Mouse (Mus musculus) neural tube, embryonic 14.5 days (tissue): Measurements from ENCODE around the gene Dnajc6. TPM values are rescaled to one million over a fixed set of nuclear protein-coding genes. Genes with fewer than 3 reads are reported as not detected.
A peak's percentile ranks its signal among the peaks of the same experiment; 100 is the strongest.

Source experiments
- ATAC-seq: fragments of 200-750 bp; cut with Nextera tagmentation; 2 replicates; pipeline ENCODE4 v1.8.0; 2017; ENCODE audit warnings: low read depth, mild to moderate bottlenecking, moderate TSS enrichment, moderate library complexity
- H3K27ac ChIP-seq: fragments of 300-500 bp; sonication (generic); 2 replicates; pipeline ENCODE4 v1.5.1; 2014; ENCODE audit warnings: low read depth, mild to moderate bottlenecking, control low read depth, low read length, moderate library complexity, mixed read lengths
- H3K27me3 ChIP-seq: fragments of 300-500 bp; sonication (generic); 2 replicates; pipeline ENCODE4 v1.6.1; 2014; ENCODE audit warnings: low read length; ENCODE audit not compliant: control insufficient read depth, insufficient read depth
- H3K36me3 ChIP-seq: fragments of 300-500 bp; sonication (generic); 2 replicates; pipeline ENCODE4 v1.6.1; 2014; ENCODE audit warnings: low read length, mixed read lengths; ENCODE audit not compliant: control insufficient read depth, insufficient read depth
- H3K4me1 ChIP-seq: fragments of 300-500 bp; sonication (generic); 2 replicates; pipeline ENCODE4 v1.6.1; 2014; ENCODE audit warnings: low read length; ENCODE audit not compliant: control insufficient read depth, insufficient read depth
- H3K4me2 ChIP-seq: fragments of 300-500 bp; sonication (generic); 2 replicates; pipeline ENCODE4 v1.6.1; 2014; ENCODE audit warnings: mild to moderate bottlenecking, low read depth, low read length, control low read depth
- H3K4me3 ChIP-seq: fragments of 300-500 bp; sonication (generic); 2 replicates; pipeline ENCODE4 v1.5.1; 2014; ENCODE audit warnings: low read depth, low read length, control low read depth, mixed read lengths
- H3K9ac ChIP-seq: fragments of 300-500 bp; sonication (generic); replicated peaks from 2 replicates; pipeline ENCODE4 v1.6.1; 2014; ENCODE audit warnings: low read depth, mild to moderate bottlenecking, control low read depth, low read length, mixed read lengths
- H3K9me3 ChIP-seq: fragments of 300-500 bp; sonication (generic); 2 replicates; pipeline ENCODE4 v1.6.1; 2016; ENCODE audit warnings: low read length; ENCODE audit not compliant: control insufficient read depth
- WGBS: fragments of 180-500 bp; shearing (Covaris S2); extraction: QIAGEN DNeasy Blood & Tissue Kit; methylation state at CpG from one replicate; pipeline ENCODE4 v1.1.7; 2014; 5-methylcytosine and 5-hydroxymethylcytosine counted together
- polyA plus RNA-seq: library from polyadenylated mRNA; unstranded; fragments of >200 nt; fragmentation: Nextera tagmentation; extraction: Ambion mirVana; gene quantifications from 2 replicates; pipeline ENCODE4 v1.2.1, GENCODE M21; 2014

The Dnajc6 gene
- 63.8 and 70.1 TPM in 2 replicates for polyA plus RNA-seq

DNA sequence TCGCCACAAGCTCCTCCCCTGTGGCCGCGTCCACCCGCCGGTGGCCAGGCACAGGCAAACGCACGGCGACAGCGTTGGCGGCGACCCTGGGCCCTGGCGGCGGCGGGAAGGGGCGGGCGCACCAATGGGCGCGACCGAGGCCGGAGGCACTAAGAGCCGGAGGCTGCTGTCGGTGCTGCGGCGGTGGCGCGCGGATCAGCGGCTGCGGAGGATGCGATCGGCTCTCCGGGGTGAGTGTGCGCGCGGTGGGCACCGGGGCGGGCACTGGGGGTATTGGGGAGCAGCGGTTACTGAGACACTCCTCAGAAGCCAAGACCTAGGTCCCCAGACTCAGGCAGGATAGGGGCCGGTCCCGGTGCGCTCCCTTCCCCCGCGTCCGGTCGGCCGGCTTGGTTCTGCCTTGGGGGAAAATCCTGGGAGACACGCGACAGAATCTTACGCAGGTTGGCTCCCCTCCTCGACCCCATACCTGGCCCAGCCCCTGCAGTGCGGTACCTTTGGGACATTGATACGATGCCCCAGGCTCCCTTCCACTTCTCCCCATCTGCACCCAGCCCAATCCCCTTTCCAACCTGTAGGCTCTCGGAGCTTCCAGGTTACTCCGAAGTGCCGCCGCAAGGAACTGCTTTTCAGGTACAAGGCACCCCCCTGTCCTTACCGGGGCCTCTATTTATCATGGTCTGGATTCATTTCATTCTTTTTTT is at the start of gene Dnajc6:
TSS of gene Dnajc6 (plus strand) at position 115 of the 704 bp plus-strand sequence.
- Histone ChIP-seq H3K9ac (peak within 1 kb of the TSS; percentile 63), H3K36me3 (no peaks in the 10 kb centered on the region), H3K4me2 (peak within 1 kb of the TSS; percentile 94), H3K4me1 (peaks cover 4% of the 10 kb centered on the region; the same call in 1 of the 2 replicates), H3K9me3 (no peaks in the 10 kb centered on the region), H3K27me3 (peaks cover 11% of the 10 kb centered on the region), H3K27ac (no peak within 1 kb of the TSS), H3K4me3 (peak within 1 kb of the TSS; percentile 60)
- WGBS: under 1% methylated on average over 48 of the region's 57 CpGs
- ATAC-seq: peak; percentile 81

DNA sequence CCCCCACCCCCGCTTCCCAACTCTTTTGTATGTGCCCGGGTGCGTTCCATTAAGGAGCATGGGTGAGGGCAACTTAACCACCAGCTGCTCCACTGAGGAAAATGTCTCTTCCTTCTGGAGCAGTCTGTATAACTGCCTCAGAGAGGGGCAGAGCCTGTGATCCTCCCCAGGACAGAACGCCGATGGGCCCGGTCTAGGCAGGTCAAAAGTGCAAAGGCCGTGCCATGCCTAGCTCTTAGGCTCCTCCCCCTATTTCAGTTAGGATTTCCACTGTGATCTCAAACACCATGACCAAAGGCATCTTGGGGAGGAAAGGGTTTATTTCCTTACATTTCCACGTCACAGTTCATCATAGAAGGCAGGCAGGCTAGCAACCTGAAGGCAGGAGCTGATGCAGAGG is 47.7 kb upstream of the Dnajc6 start:
- H3K4me2 ChIP-seq: no peak overlapping the region
- no peak overlapping the region for H3K27ac ChIP-seq
- H3K4me3 ChIP-seq: no peak overlapping the region
- no peaks in the 10 kb centered on the region for H3K9me3 ChIP-seq
- 84% methylated on average over 8 of the region's 8 CpGs for WGBS
- H3K4me1 ChIP-seq: no peaks in the 10 kb centered on the region
- H3K27me3 ChIP-seq: no peaks in the 10 kb centered on the region
- no peak for ATAC-seq
- no peaks in the 10 kb centered on the region for H3K36me3 ChIP-seq
- H3K9ac ChIP-seq: no peak overlapping the region

- H3K4me1 ChIP-seq: no peaks in the 10 kb centered on the region
- H3K4me3 ChIP-seq: no peak overlapping the region
- no peaks in the 10 kb centered on the region for H3K9me3 ChIP-seq
- ATAC-seq: no peak
- H3K27me3 ChIP-seq: no peaks in the 10 kb centered on the region
- WGBS: 89% methylated on average over 7 of the region's 7 CpGs
- H3K4me2 ChIP-seq: no peak overlapping the region
- H3K9ac ChIP-seq: no peak overlapping the region
- H3K27ac ChIP-seq: no peak overlapping the region
- H3K36me3 ChIP-seq: no peaks in the 10 kb centered on the region
Observed at GRCm38 (mm10) chr4:101449344-101449743, 47.1 kb upstream of the Dnajc6 start.

- Histone ChIP-seq H3K36me3 (no peaks in the 10 kb centered on the region), H3K27ac (no peak overlapping the region), H3K27me3 (no peaks in the 10 kb centered on the region), H3K9me3 (no peaks in the 10 kb centered on the region), H3K4me1 (no peaks in the 10 kb centered on the region), H3K4me3 (no peak overlapping the region), H3K9ac (no peak overlapping the region), H3K4me2 (no peak overlapping the region)
- no peak for ATAC-seq
- 86% methylated on average over 20 of the region's 20 CpGs for WGBS
Observed at GRCm38 (mm10) chr4:101450150-101450780, 46.2 kb upstream of the Dnajc6 start.

DNA sequence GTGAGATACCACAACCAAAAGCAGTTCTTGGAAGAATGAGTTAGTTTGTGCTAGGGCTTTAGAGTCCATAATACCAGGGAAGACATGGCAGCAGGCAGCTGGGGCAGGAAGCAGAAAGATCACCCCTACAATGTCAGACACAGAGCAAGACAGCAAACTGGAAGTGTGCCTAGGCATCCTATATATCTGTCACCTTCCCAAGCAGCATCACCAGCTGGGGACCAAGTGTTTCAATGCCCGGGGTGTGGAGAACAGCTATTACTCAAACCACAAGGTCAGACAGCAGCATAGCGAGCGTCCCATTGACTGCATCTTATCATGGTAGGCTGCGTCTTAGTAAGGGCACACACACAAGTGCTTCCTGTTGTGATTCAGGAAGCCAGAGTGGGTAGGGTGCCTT is 45.4 kb upstream of the Dnajc6 start:
- no peaks in the 10 kb centered on the region for H3K36me3 ChIP-seq
- H3K4me2 ChIP-seq: no peak overlapping the region
- no peak overlapping the region for H3K27ac ChIP-seq
- H3K4me1 ChIP-seq: no peaks in the 10 kb centered on the region
- no peak overlapping the region for H3K4me3 ChIP-seq
- H3K9me3 ChIP-seq: no peaks in the 10 kb centered on the region
- no peak overlapping the region for H3K9ac ChIP-seq
- H3K27me3 ChIP-seq: no peaks in the 10 kb centered on the region
- WGBS: 84% methylated on average over 4 of the region's 4 CpGs
- ATAC-seq: no peak

GRCm38 (mm10) chr4:101452829-101453228 is 43.6 kb upstream of the Dnajc6 start:
- no peaks in the 10 kb centered on the region for H3K36me3 ChIP-seq
- H3K9ac ChIP-seq: no peak overlapping the region
- 93% methylated on average over 9 of the region's 9 CpGs for WGBS
- no peak for ATAC-seq
- no peaks in the 10 kb centered on the region for H3K4me1 ChIP-seq
- H3K4me3 ChIP-seq: no peak overlapping the region
- no peaks in the 10 kb centered on the region for H3K9me3 ChIP-seq
- no peaks in the 10 kb centered on the region for H3K27me3 ChIP-seq
- no peak overlapping the region for H3K4me2 ChIP-seq
- no peak overlapping the region for H3K27ac ChIP-seq

DNA sequence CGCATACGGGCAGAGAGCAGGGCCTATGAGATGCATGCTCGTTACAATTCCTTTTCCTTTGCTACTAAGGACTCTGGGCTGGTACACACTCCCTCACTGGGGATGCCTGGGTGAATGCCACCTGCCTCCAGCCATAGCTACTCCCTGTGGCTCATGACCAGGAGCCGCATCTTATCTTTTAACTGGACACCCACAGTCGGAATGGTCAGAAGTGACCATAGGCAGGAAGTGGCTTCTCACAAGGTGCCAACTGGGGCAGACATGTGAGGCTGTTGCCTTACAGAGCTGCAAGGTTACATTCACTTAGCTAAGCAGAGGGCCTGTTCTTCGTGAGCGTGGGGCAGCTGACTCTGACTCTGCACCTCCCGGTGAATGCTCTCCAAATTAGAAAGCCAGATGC is 39.3 kb upstream of the Dnajc6 start:
- H3K9me3 ChIP-seq: no peaks in the 10 kb centered on the region
- H3K27ac ChIP-seq: no peak overlapping the region
- no peak overlapping the region for H3K9ac ChIP-seq
- H3K4me1 ChIP-seq: no peaks in the 10 kb centered on the region
- 95% methylated on average over 8 of the region's 8 CpGs for WGBS
- no peaks in the 10 kb centered on the region for H3K36me3 ChIP-seq
- H3K4me3 ChIP-seq: no peak overlapping the region
- H3K27me3 ChIP-seq: no peaks in the 10 kb centered on the region
- H3K4me2 ChIP-seq: no peak overlapping the region
- ATAC-seq: no peak

DNA sequence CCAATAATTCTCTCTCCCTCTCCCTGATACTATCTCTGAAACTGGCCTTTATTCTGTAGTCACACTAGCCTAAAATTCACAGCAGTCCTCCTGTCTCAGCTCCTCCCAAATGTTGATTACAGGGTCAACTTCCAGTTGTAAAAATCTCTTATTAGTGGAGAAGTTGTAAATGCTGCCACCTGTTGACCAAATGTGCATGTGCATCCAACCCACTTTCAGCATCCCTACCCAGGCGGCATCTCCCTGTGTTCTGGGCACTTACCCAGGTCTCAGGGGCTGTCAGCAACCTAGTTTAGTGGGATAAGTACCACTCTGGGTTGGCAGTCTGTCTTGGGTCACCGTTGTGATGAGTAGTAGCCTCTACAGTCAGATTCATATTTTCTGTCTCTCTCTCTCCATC is 38.1 kb upstream of the Dnajc6 start:
- Histone ChIP-seq H3K4me3 (no peak overlapping the region), H3K9me3 (no peaks in the 10 kb centered on the region), H3K4me2 (no peak overlapping the region), H3K4me1 (no peaks in the 10 kb centered on the region), H3K36me3 (no peaks in the 10 kb centered on the region), H3K27ac (no peak overlapping the region), H3K27me3 (no peaks in the 10 kb centered on the region), H3K9ac (no peak overlapping the region)
- no peak for ATAC-seq
- 58% methylated on average over 2 of the region's 2 CpGs for WGBS

DNA sequence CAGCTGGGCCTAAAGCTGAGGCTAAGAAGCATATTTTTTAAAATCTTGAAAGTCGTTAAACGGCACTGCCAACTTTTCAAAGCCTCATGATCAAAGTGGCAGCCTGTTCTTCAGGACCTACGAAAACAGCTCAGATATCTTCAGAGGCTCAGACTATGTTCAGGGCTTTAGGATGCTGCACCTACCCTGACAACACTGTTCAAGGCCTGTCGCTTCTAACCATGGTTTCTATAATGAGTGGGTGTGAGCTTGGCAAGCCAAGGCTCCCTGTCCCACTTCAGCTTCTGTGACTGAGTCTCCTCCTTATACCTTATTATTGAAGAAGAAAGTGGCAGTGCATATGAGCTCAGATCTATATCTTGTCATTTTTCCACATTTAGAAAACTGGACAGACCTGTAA is 37.1 kb upstream of the Dnajc6 start:
- ATAC-seq: no peak
- Histone ChIP-seq H3K4me1 (no peaks in the 10 kb centered on the region), H3K27me3 (no peaks in the 10 kb centered on the region), H3K4me3 (no peak overlapping the region), H3K27ac (no peak overlapping the region), H3K36me3 (no peaks in the 10 kb centered on the region), H3K9ac (no peak overlapping the region), H3K4me2 (no peak overlapping the region), H3K9me3 (no peaks in the 10 kb centered on the region)
- 94% methylated on average over 4 of the region's 4 CpGs for WGBS
